Mouse (Mus musculus) adrenal gland (tissue): ENCODE measurements at regions not wholly inside any gene's neighbourhood (a gene's known extent, or its start where the extent isn't known, plus 50 kb on each side); places are given as distances from the start of the nearest gene placed in this dataset.

Source experiments
- intact Hi-C: fragments of 180-260 bp; cut with DNase I; formaldehyde crosslinking; loops from one replicate; pipeline ENCODE4 v1.15.1; 2025

- intact Hi-C loops = no loop called here
Observed at GRCm38 (mm10) chr3:148220024-148220590, 770.2 kb downstream of the Adgrl2 start.

GRCm38 (mm10) chr3:148202148-148202547, 788.2 kb downstream of the Adgrl2 start:
- intact Hi-C loops = no loop called here

GRCm38 (mm10) chr3:148186704-148187103, 803.7 kb downstream of the Adgrl2 start:
- intact Hi-C loops = no loop called here

- intact Hi-C loops = no loop called here
Observed at GRCm38 (mm10) chr3:148167556-148167955, 822.8 kb downstream of the Adgrl2 start.

GRCm38 (mm10) chr3:148159059-148159458, 831.3 kb downstream of the Adgrl2 start:
- intact Hi-C loops = no loop called here

- intact Hi-C loops = no loop called here
Observed at GRCm38 (mm10) chr3:148158533-148158932, 831.8 kb downstream of the Adgrl2 start.

GRCm38 (mm10) chr3:148143776-148144175, 846.6 kb downstream of the Adgrl2 start:
- intact Hi-C loops = no loop called here

- intact Hi-C loops = no loop called here
Observed at GRCm38 (mm10) chr3:148136791-148137251, 853.5 kb downstream of the Adgrl2 start.

- intact Hi-C loops = no loop called here
Observed at GRCm38 (mm10) chr3:148134646-148135045, 855.7 kb downstream of the Adgrl2 start.

- intact Hi-C loops = no loop called here
Observed at GRCm38 (mm10) chr3:148115576-148115975, 874.8 kb downstream of the Adgrl2 start.

- intact Hi-C loops = no loop called here
Observed at GRCm38 (mm10) chr3:148112204-148112603, 878.2 kb downstream of the Adgrl2 start.

- intact Hi-C loops = no loop called here
Observed at GRCm38 (mm10) chr3:148107031-148107430, 883.3 kb downstream of the Adgrl2 start.

GRCm38 (mm10) chr3:148093930-148094329, 896.4 kb downstream of the Adgrl2 start:
- intact Hi-C loops = no loop called here

GRCm38 (mm10) chr3:148075841-148076240, 914.5 kb downstream of the Adgrl2 start:
- intact Hi-C loops = no loop called here

GRCm38 (mm10) chr3:148066701-148067100, 923.7 kb downstream of the Adgrl2 start:
- intact Hi-C loops = no loop called here

GRCm38 (mm10) chr3:148056074-148056473, 934.3 kb downstream of the Adgrl2 start:
- intact Hi-C loops = no loop called here

GRCm38 (mm10) chr3:148052516-148052915, 937.8 kb downstream of the Adgrl2 start:
- intact Hi-C loops = no loop called here

- intact Hi-C loops = no loop called here
Observed at GRCm38 (mm10) chr3:148048247-148048646, 942.1 kb downstream of the Adgrl2 start.

GRCm38 (mm10) chr3:148032532-148032931, 957.8 kb downstream of the Adgrl2 start:
- intact Hi-C loops = no loop called here

- intact Hi-C loops = no loop called here
Observed at GRCm38 (mm10) chr3:148005831-148006230, 984.5 kb downstream of the Adgrl2 start.

- intact Hi-C loops = no loop called here
Observed at GRCm38 (mm10) chr3:148004006-148004405, 986.3 kb downstream of the Adgrl2 start.

GRCm38 (mm10) chr3:147999330-147999953, 990.9 kb downstream of the Adgrl2 start:
- intact Hi-C loops = no loop called here

- intact Hi-C loops = no loop called here
Observed at GRCm38 (mm10) chr3:147991738-147992137, 998.6 kb downstream of the Adgrl2 start.
